Mouse (Mus musculus) cortical plate, adult 2 months (tissue): ENCODE data around the gene Akr1c18.

ENCODE experiments used
- CTCF ChIP-seq: fragments of 200-500 bp; IDR thresholded peaks from 2 replicates; pipeline ENCODE4 v1.5.1; 2011; ENCODE audit warnings: mild to moderate bottlenecking, control low read depth, low read length; ENCODE audit not compliant: insufficient read depth; ENCODE audit errors: extremely low read depth
- POLR2A ChIP-seq: fragments of 200-500 bp; IDR thresholded peaks from 2 replicates; pipeline ENCODE4 v1.6.1; 2011; ENCODE audit warnings: mild to moderate bottlenecking, low read length, control low read depth; ENCODE audit not compliant: insufficient read depth; ENCODE audit errors: extremely low read depth

DNA sequence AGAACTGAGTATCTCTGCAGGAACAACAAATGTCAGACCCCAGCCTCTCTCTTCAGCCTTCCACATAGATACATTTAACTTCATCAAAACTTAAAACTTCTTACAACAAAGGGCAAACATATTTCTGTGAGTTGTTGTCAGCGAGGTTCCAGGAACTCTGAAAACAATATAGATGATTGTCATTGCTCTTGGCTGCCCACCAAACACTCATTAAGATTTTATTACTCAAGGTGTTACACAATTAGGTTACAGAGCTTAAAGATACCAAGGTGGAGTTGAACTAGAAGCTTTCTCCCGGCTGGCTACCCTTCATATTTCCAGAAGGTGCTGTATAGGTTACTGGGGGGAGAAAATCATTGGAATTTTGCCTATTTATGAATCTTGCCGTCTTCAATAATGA lies 3.1 kb upstream of the Akr1c18 start:
- no peak for TF ChIP-seq POLR2A
- TF ChIP-seq CTCF, result no peak
